Mouse (Mus musculus) thymus, postnatal 10 days (tissue): ENCODE data around the gene Ankrd66.
"Not testable (repeated sequence)": the region's sequence is repeated elsewhere in the genome, so short reads cannot be mapped to it uniquely, and the experiment has no call there.

Source experiments
- DNase-seq, 2 experiments: peaks; one replicate each; pipeline ENCODE4 v3.0.0; 2021; ENCODE audit warnings: low spot score in 2 of 2

Gene Ankrd66

DNA sequence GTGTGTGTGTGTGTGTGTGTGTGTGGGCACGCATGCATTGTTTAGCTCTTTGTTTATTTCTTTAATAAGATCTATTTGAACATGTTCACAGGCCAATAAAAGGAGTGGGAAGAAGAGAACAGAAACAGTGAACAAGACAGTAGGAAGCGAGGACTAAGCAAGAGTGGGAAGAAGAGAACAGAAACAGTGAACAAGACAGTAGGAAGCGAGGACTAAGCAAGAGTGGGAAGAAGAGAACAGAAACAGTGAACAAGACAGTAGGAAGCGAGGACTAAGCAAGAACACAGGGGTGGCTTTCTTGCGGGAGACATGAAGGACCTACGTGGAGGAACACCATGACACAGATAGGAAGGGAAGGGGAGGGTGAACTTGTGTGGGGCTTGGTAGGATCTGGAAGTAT is 6.6 kb downstream of the Ankrd66 start:
- not testable (repeated sequence) for DNase-seq

DNA sequence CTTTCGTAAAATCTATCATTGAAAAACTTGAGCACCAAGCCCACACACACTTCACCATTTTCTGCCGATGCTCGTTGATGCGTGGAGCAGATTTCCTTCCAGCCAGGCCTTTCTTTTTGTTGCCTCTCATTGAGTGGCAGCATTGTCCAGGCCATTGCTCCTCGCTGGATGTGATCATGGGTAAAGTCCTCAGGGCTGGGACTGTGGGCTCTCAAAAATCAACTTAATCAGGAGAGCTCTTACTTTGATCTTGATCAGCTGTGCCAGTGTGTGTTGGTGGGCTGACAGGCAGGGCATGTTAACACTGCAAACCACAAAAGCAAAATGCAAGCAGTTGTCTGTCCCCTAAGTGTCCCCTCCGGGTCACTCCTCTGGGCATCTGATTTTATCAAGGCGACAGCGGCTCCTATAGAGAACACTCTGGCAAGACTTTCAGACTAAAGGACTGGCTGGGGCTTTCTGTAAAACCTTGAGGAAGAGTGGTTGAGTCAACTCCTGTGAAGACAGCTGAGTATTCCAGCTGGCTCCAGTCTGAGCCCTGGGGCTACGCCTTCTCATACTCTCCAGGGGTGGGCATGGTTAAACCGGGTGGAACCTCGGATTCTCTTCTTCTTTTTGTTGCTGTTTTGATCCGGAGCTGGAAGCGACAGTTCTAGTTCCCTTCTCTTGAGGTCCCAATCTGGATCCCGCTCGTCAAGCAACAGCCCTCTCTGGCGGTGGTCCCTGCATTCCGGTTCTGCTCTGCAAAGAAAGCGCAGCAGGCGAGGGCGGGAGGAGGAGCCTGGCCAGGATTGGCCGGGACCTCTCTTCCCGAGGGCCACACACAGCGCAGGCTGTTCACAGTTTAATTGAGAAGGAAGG is 8.8 kb downstream of the Ankrd66 start:
- DNase-seq, result no peak

DNA sequence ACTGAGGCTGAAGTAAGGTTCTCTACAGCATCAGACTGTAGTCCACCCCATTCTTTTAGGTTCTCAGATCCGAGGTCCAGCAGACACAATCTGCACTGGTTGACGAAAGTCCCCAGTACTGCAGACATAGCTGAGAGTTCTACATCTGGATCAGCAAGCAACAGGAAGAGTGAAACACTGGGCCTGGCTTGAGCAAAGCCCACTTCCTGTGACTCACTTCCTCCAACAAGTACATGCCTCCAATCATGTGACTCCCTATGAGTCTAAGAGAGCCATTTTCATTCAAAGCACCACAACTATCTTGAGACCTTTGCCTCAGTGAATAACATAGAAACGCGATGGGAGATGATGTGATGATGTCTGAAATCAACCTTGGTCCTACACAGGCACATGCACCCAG is 12.2 kb downstream of the Ankrd66 start:
- no peak for DNase-seq

DNA sequence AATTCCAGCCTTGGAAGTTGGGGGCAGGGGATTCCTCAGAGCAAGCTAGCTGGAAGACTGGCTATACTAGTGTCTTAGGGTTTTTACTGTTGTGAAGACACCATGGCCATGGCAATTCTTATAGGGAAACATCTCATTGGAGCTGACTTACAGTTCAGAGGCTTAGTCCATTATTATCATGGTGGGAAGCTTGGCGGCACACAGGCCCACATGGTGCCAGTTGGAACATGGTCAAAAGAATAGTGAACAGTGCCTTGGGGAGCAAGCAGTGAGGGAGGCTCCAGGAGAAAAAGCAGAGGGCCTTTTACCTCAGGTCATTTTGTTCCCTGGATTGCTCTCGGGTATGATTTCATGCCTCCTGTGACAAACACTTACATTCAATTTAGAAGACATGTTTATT is 12.9 kb downstream of the Ankrd66 start:
- no peak for DNase-seq

DNA sequence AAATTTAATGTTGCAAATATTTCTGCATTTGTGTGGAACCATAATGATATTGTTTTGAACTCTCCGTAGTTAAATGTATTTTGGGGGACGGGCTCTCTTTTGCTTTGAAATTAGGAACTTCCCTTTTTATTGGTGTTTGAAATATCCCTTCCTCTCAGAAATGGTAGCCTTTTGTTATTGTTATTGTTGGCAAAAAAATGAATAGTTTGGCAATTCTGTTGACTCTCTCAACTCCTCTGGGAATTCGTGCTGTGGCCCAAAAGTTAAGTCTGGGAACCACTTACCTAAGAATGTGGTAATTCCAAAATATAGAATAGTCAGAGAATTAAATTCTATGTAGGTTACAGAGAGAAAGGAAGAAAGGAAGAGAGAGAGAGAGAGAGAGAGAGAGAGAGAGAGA is 23.3 kb downstream of the Ankrd66 start:
- DNase-seq, result no peak

DNA sequence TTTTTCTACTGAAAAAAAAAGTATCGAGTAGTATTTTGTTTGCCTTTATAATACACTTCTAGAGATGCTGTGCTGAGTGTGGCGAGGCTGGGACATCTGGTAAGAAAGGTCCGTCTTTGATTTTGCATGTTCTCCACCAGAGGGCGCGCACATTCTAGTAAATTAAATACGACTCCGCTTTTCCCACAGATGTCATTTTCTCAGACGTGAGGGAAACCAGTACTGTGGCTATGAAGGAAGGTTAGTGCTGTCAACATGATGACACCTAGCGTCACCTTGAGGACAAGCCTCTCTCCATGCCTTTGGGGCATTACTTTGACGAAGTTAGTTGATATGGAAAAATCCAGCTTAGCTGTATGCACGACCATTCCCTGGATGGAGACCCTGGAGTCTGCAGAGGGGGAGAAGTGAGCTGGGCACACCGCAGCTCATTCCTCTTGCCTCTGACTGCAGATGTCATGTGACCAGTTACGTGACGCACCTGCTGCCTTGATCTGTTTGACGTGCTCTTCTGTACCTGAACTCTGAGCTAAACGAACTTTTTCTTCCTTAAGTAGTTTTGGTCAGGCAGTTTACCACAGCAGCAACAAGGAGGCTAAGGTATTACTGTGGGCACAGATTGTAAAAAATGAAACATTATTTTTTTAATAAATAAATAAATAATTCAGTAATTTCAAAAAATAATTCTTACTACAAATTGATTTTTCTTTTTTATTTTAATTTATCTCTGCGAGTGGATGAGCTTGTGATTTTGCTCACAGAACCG is 24.6 kb downstream of the Ankrd66 start:
- DNase-seq, result peak in 1 of 2 experiments; percentile 48

DNA sequence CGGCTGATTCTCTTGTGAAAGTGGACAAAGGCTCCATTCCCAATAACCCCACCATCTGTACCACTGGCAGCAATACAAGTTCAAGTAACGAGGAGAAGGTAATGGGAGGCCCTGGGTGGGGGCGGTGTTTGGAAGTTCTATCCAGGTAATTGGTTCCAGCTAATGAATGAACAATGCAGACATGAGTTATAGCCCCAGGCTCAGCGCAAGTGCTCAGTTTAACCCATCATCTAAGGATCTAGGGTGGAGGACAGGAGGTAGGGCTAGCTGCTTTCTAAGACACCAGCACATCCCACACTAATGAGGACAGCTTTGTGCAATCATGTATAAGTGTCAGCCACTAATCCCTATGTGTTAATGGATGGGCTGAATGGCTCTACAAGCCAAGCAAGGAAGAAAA is 32.7 kb downstream of the Ankrd66 start:
- DNase-seq, result no peak

DNA sequence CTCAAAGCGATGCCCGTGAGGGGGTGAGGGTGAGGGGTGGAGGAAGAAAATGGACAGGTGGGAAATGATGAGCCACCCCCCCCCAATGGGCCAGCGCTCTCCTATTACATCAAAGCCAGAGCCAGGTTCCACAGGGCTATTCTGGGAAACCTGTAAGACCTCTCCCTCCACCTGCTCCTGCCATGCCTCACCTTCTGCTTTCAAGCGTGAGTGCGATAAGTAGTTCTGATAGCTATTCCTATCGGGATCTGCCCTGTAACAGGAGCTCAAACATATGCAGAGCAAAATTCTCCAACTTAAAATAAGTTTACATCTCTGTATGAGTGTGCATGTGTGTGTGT is 38.9 kb downstream of the Ankrd66 start:
- DNase-seq, result no peak

DNA sequence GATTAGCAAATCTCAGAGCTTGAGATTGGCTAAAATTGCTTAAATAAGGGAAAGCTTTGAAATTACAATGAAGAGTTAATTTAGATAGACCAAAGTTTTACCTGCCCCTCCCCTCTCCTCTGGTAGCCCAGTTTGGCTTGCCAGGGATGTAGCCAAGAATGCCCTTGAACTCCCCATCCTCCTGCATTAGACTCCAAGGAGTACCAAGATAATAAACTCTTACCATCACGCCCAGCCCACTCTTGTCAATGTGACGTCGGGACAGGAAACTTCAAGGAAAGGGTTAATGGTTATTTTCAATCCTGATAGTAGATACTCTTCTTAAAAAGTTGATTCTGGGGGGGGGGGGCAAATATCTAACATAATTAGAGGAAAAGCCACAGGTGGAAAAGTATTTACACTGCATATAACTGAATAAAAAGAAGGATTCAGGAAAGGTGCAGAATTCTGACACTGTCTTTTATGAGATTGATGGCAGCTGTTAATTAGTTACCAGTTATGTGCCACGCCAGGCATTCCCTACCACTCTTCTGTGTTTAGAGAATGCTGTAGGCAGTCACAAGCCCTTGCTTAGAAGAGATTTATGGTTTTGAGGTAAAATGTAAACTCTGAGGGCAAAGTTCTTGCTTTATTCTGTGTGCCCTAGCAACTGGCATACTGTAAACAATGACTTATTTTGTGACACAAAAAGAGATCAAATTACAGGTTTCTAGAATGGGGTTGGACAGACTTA is 39.4 kb downstream of the Ankrd66 start:
- no peak for DNase-seq

DNA sequence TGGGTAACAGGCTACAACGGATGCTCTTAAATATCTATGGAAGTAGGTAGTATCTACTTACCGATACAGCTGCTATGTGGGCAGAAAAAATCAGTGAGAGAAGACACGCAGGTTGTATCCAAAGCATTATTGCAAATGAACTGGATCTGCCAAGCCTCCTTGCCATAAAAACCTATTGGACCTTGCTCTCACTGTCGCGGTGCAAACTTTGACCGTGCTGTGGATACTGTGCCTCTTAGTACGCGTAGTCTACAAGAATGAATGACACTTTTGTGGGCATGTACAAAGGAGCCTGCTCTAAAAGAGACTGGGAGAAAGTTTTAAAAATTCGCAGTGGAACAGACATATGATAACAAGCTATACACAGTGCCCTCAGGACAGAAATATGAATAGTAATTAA is 40.8 kb downstream of the Ankrd66 start, which contains the start of gene Mep1a:
Mep1a (minus strand) TSS at position 221 of the 400 bp plus-strand sequence.
- DNase-seq, result no peak

DNA sequence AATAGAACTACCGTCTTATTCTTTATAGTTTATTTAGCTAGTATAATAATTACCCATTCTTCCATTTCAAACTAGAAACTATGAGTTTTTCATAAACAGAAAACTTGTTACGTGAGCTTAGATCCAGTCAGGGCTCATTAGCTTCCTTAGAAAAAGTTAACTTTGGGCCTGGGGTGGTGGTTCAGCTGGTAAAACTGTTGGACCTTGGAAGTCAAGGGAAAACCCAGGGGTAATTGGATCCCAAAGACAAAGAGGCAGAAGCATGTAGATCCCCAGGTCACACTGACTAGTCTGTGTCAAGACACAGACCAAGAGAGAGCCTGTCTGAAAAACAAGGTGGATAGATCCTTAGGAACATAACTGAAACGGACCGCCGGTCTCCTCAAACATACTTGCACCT is 41.8 kb downstream of the Ankrd66 start:
- DNase-seq, result no peak

DNA sequence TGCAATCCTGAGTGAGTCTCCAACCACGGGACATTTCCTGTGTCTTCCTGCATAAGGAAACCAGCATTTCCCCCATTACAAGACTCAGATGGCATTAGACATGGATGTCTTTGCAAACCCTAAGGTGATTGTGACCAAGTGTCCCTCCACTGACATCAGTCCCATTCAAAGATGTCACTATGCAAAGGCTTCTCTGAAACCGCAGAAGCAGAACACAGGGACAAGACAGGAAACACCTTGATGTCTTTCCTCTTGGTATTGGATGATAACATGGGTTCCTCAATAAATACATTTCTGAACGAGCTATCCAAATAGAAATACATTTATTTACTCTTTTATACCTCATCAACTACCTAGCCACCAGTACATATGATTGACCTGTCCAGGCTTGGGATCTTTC is 42.2 kb downstream of the Ankrd66 start:
- DNase-seq, result no peak

DNA sequence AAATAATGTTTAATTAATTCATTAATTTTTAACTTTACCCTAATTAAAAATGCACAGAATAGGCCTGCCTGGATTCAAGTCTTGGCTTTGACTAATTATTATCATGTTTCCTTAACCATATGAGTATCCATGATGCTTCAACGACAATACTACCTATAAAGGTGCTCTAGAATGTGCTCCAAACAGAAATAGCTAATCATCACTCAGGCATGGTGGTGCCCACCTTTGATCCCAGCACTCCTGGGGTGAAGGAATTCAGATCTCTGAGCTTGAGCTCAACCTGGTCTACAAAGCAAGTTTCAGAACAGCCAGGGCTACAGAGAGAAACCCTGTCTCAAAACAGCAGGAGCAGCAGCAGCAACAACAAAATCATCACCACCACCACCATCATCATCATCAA is 42.9 kb downstream of the Ankrd66 start:
- no peak for DNase-seq

DNA sequence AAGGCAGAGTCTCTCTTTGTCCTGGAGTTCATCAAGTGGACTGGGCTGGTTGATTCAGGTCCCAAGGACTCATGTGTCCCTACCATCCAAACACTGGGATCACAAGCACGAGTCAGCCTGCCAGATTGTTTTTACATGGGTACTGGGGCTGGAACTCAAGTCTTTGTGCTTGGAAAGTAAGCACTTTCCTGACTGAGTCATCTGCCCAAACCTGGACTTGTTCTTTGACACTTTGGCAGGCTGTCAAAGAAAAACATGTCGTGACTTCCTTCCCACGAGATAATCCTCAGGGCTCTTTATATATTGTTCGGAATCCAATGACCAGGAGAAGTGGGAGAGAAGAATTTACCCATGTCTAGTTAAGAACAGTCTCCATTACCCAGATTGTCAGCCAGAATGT is 45.9 kb downstream of the Ankrd66 start:
- DNase-seq, result no peak

DNA sequence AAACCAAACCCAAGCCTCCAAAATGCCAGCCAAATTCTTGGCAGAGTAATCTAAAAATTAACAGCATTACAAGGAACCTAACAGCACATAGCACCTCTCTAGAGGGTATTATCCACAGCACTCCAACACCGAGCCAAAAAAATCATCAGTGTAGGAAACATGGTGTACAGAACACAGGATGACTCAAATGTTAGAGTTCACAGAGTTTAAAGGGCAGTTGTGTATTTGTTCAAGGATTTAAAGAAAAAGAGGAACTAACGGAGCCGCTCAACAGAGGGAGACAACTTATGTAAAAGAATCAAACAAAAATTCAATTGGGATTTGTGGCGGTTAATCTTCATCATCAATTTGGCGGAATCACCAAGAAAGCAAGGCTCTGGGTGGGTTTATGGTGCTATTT is 47.9 kb downstream of the Ankrd66 start:
- no peak for DNase-seq

DNA sequence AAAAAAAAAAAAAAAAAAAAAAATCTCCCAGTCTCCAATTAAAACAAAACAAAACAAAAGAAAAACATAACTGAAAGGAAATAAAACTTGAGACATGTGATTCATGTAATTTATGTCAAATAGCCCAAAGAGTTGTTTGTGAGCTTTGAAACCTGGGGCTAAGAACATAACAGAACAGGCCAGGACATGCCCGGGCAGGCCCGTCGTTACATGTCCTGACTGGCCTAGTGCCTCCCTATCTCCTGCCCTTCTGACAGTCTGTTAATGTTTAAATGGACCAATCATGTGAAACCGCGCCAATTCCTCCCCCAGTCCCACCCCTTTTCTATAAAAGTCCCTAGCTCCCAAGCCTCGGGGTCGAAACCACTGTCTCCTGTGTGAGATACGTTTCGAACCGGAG is 53.1 kb downstream of the Ankrd66 start:
- not testable (repeated sequence) for DNase-seq

DNA sequence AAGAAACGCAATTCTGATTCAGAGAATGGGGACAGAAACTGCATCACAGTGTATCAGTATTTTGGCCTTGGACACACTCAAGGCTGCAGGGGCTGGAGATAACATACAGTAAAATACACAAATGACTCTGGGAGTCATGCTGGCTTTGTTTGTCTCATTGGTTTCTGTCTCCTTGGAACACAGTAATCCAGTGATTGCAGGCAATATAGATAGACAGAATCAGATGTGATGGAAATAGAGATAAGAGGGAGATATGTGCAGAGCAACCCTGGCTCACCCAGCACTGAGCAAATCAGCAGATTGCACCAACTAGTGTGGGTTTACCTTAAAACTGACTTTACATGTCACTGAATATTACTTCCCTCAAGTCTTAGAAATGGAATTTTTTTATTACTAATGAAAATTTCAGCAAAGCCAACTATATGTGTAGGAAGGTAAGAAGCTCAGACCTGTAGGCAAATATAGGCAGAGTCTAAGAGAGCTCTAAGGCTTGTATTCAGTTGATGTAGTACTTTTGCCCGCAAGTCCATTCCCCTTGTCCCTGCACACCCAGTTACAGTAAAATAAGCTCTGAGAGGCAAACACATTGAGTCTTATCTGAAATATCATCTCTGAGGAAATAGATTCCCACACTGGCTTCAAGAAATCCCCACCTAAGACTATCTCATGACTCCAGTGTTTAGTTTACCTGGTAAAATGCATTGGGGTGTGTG is 54.8 kb downstream of the Ankrd66 start:
- no peak for DNase-seq

DNA sequence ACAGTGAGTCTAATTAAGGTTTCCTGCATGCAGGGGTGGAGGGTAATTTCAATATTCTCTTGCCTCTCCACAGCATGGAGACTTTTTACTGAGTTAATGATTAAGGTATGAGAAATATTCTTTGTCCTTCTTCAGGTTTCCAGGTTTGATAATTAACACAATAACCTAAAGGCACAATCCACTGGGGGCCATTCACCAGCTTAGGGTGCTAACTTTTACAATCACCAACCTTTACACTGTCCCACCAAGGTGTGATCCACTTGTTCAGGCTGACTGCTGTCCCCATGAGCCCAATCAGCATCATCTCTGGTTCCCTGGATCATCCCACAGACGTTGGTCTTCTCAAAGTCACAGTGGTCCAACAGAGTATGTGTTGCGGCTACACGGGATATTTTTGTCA is 57.5 kb downstream of the Ankrd66 start:
- no peak for DNase-seq
